Mouse (Mus musculus): ENCODE results near the gene Ddx42. TPM values are rescaled to one million over a fixed set of nuclear protein-coding genes. Genes with fewer than 3 reads are reported as not detected.
"Not testable (repeated sequence)": the region's sequence is repeated elsewhere in the genome, so short reads cannot be mapped to it uniquely, and the experiment has no call there.

Gene Ddx42
- polyA plus RNA-seq, 1 experiment from 2014 or later, result 100 TPM

DNA sequence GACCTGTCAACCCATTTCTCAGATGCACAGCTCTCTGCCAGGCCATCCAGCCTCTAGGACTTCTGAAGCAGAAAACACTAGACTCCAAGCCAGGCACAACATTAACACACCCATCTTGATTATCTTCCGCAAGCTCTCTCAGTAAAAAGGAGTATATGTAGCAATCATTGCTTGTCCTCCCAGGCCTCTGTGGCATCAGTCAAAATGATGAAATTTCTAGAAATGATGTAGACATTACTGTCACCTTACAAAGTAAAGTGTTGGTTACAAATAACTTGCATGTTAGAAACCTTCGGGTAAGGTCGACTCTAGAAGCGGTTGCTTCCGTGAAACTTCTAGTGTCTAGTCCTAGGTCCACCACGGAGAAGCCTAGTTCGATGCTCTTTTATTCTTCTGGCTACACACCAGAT lies 1.3 kb upstream of the Ddx42 start:
- DNase-seq (ENCODE audit: low spot score), result no peak
- Histone ChIP-seq H3K4me3 (peak overlapping the region; percentile 75), H3K27me3 (ENCODE audit: low read depth, poor library complexity, severe bottlenecking) (no peaks in the 10 kb centered on the region), H3K36me3 (peaks cover 35% of the 10 kb centered on the region), H3K27ac (replicated peaks) (peak overlapping the region; percentile 92), H3K9me3 (replicated peaks) (no peaks in the 10 kb centered on the region), H3K4me1 (peaks cover 30% of the 10 kb centered on the region)
- WGBS, result 36% methylated on average over 7 of the region's 7 CpGs

- WGBS, result under 1% methylated on average over 46 of the region's 46 CpGs
Measured at GRCm38 (mm10) chr11:106215927-106216729, 598 bp upstream of the Ddx42 start, which contains the start of gene Ccdc47. Gene Ccdc47 (minus strand): TSS chr11:106216344.

GRCm38 (mm10) chr11:106220603-106221002 lies 3.9 kb downstream of the Ddx42 start:
- no peak for DNase-seq (ENCODE audit: low spot score)
- H3K27me3 ChIP-seq (ENCODE audit: low read depth, poor library complexity, severe bottlenecking), result no peaks in the 10 kb centered on the region
- WGBS, result 93% methylated on average over 3 of the region's 3 CpGs
- no peak overlapping the region for H3K4me3 ChIP-seq
- H3K4me1 ChIP-seq, result peaks cover 15% of the 10 kb centered on the region
- no peaks in the 10 kb centered on the region for H3K9me3 ChIP-seq (replicated peaks)
- H3K36me3 ChIP-seq, result peaks cover 24% of the 10 kb centered on the region
- no peak overlapping the region for H3K27ac ChIP-seq (replicated peaks)

More at GRCm38 (mm10) chr11:106215927-106216729, 598 bp upstream of the Ddx42 start, which contains the start of gene Ccdc47:
- Histone ChIP-seq H3K36me3 (peaks cover 33% of the 10 kb centered on the region), H3K9me3 (replicated peaks) (no peaks in the 10 kb centered on the region), H3K4me3 (peak within 1 kb of the TSS; percentile 75), H3K27me3 (ENCODE audit: low read depth, poor library complexity, severe bottlenecking) (no peaks in the 10 kb centered on the region), H3K27ac (replicated peaks) (peak within 1 kb of the TSS; percentile 92), H3K4me1 (peaks cover 30% of the 10 kb centered on the region)
- peak; percentile 96 for DNase-seq (ENCODE audit: low spot score)

GRCm38 (mm10) chr11:106233978-106234377 lies 17.3 kb downstream of the Ddx42 start:
- H3K4me3 ChIP-seq; H3K27ac ChIP-seq (replicated peaks); H3K9me3 ChIP-seq (replicated peaks); DNase-seq (ENCODE audit: low spot score); H3K27me3 ChIP-seq (ENCODE audit: low read depth, poor library complexity, severe bottlenecking); H3K4me1 ChIP-seq: not testable (repeated sequence)
- WGBS, result 85% methylated on average over 8 of the region's 8 CpGs
- peaks cover 97% of the 10 kb centered on the region for H3K36me3 ChIP-seq

DNA sequence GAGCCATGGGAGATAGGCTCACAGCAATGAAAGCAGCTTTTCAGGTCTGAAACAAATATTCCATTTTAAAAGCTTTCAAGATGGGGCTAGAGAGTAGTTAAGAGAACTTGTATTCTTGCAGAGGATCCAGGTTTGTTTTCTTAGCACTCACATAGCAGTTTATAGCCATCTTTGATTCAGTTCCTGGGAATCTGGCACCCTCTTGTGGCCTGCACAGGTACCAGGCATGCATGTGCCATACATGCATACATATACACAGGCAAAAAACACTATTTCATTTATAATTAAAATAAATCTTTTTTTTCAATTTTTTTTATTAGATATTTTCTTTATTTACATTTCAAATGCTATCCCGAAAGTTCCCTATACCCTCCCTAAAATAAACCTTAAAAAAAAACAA lies 30.1 kb downstream of the Ddx42 start:
- 93% methylated on average over 1 of the region's 1 CpGs for WGBS
- DNase-seq (ENCODE audit: low spot score), result no peak
- no peaks in the 10 kb centered on the region for H3K4me1 ChIP-seq
- H3K27ac ChIP-seq (replicated peaks), result no peak overlapping the region
- peaks cover 100% of the 10 kb centered on the region for H3K36me3 ChIP-seq
- peaks cover 5% of the 10 kb centered on the region for H3K9me3 ChIP-seq (replicated peaks)
- H3K27me3 ChIP-seq (ENCODE audit: low read depth, poor library complexity, severe bottlenecking), result no peaks in the 10 kb centered on the region
- no peak overlapping the region for H3K4me3 ChIP-seq

DNA sequence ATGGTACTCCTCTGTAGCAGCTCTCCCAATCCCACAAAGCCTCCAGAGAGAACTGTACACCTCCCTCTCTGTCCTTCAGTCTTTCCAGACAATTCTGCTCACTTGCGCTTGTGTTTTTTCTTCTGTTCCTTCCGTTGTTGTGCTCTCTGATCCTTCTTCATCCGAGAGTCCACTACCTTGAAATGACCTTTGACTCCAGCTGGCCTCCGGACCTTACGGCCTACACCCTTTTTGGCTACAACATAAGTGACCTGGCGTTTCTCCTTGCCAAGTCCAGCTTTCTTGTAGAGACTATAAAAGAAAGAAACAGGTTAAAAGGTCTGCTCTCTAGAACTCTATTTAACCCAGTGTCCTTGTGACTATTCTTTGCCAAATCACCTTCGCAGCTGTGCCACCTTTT lies 32.6 kb downstream of the Ddx42 start:
- Histone ChIP-seq H3K27me3 (ENCODE audit: low read depth, poor library complexity, severe bottlenecking) (no peaks in the 10 kb centered on the region), H3K4me3 (no peak overlapping the region), H3K4me1 (peaks cover under 1% of the 10 kb centered on the region; the same call in 1 of the 2 replicates), H3K9me3 (replicated peaks) (peaks cover 5% of the 10 kb centered on the region), H3K36me3 (peaks cover 100% of the 10 kb centered on the region), H3K27ac (replicated peaks) (no peak overlapping the region)
- WGBS, result 92% methylated on average over 7 of the region's 7 CpGs
- DNase-seq (ENCODE audit: low spot score), result no peak

- Histone ChIP-seq H3K36me3 (peaks cover 80% of the 10 kb centered on the region), H3K27me3 (ENCODE audit: low read depth, poor library complexity, severe bottlenecking) (no peaks in the 10 kb centered on the region), H3K4me3 (peak overlapping the region; percentile 91), H3K9me3 (replicated peaks) (no peaks in the 10 kb centered on the region), H3K4me1 (peaks cover 28% of the 10 kb centered on the region), H3K27ac (replicated peaks) (no peak overlapping the region)
- no peak for DNase-seq (ENCODE audit: low spot score)
- 21% methylated on average over 2 of the region's 2 CpGs for WGBS
Measured at GRCm38 (mm10) chr11:106254767-106255166, 38.0 kb downstream of the Ddx42 start.

DNA sequence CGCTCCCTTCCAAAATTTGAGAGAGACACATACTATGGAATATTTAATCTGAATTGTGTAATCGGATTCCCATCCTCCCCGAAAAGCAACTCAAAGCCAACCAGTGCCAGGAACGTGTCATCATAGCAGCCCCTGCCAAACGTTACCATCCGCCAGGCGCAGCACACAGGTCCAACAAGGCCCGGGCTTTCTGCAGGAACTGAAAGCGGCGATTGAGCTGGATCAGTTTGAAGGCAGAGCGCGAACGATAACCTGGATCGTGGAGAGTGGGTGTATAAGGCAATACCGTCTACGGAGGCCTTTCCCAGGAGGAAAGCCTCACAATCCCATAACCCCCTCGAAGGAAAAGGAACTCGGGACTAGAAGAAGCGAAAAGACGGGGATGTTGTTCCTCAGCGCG lies 38.4 kb downstream of the Ddx42 start:
- no peak for DNase-seq (ENCODE audit: low spot score)
- H3K36me3 ChIP-seq, result peaks cover 80% of the 10 kb centered on the region
- no peaks in the 10 kb centered on the region for H3K27me3 ChIP-seq (ENCODE audit: low read depth, poor library complexity, severe bottlenecking)
- H3K4me3 ChIP-seq, result peak overlapping the region; percentile 91
- H3K27ac ChIP-seq (replicated peaks), result peak overlapping the region; percentile 96
- H3K9me3 ChIP-seq (replicated peaks), result no peaks in the 10 kb centered on the region
- 5% methylated on average over 22 of the region's 22 CpGs for WGBS
- peaks cover 28% of the 10 kb centered on the region for H3K4me1 ChIP-seq

DNA sequence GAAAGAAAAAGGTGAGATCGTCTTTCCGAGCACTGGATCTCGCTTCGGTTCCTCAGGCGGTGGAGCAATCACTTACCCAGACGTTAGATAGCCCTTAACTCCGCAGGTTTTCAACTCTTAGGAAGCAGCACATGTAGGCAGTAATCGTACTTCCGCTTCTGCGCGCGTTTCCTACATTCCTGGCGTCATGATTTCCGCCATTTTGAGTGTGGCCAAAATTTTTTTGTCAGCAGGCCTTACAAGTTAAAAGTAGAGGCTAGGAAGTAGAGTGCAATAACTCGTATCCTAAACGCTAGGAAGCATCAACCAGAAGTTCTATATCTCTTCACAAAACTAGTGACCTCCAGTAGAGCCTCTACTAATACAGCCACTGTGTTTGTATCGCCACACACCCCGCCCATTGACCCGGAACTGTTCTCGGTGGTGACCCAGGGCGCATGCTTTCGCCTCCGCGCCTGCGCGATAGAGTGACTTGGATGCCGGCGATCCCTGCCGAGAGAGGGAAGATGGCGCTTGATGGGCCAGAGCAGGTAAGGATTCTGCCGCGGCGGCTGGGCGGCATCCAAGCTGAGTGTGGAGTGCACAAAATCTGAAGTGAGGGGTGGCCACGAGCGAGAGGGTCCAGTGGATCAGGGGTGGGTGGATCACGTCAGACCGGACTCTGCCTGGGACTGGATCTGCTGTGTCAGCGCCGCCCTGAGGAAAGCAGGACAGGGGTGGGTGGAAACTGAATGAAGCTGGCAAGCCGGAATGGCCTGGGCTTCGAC lies 39.1 kb downstream of the Ddx42 start, which contains the start of the genes Ftsj3 and Psmc5:
Gene Ftsj3 (minus strand): TSS at position 395 of the 767 bp plus-strand sequence.
Gene Psmc5 (plus strand): TSS at position 470 of the 767 bp plus-strand sequence.
- DNase-seq (ENCODE audit: low spot score), result peak; percentile 95
- Histone ChIP-seq H3K36me3 (peaks cover 80% of the 10 kb centered on the region), H3K27me3 (ENCODE audit: low read depth, poor library complexity, severe bottlenecking) (no peaks in the 10 kb centered on the region), H3K9me3 (replicated peaks) (no peaks in the 10 kb centered on the region), H3K4me3 (peak within 1 kb of the TSS; percentile 91), H3K4me1 (peaks cover 28% of the 10 kb centered on the region), H3K27ac (replicated peaks) (peak within 1 kb of the TSS; percentile 96)
- under 1% methylated on average over 42 of the region's 42 CpGs for WGBS

DNA sequence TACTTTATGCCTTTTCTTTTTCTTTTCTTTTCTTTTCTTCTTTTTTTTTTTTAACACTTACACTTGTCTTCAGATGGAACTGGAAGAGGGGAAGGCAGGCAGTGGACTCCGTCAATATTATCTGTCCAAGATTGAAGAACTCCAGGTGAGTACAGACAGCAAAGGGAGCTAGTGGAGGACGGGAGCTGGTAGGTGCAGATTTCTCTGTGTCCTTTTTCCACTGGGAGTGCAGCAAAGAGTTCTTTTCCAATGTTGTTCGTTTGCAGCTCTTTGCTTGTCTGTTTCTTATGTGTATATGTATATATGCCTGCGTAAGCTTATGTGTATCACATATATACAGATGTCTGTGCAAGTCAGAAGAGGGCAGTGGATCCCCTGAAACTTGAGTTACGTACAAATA lies 40.0 kb downstream of the Ddx42 start:
- H3K4me3 ChIP-seq, result peak overlapping the region; percentile 91
- DNase-seq (ENCODE audit: low spot score), result no peak
- H3K36me3 ChIP-seq, result peaks cover 80% of the 10 kb centered on the region
- no peaks in the 10 kb centered on the region for H3K27me3 ChIP-seq (ENCODE audit: low read depth, poor library complexity, severe bottlenecking)
- peak overlapping the region; percentile 96 for H3K27ac ChIP-seq (replicated peaks)
- H3K4me1 ChIP-seq, result peaks cover 28% of the 10 kb centered on the region
- H3K9me3 ChIP-seq (replicated peaks), result no peaks in the 10 kb centered on the region
- WGBS, result 76% methylated on average over 5 of the region's 5 CpGs

- no peaks in the 10 kb centered on the region for H3K9me3 ChIP-seq (replicated peaks)
- DNase-seq (ENCODE audit: low spot score), result no peak
- H3K27me3 ChIP-seq (ENCODE audit: low read depth, poor library complexity, severe bottlenecking), result no peaks in the 10 kb centered on the region
- peaks cover 91% of the 10 kb centered on the region for H3K36me3 ChIP-seq
- no peak overlapping the region for H3K4me3 ChIP-seq
- H3K27ac ChIP-seq (replicated peaks), result no peak overlapping the region
- H3K4me1 ChIP-seq, result peaks cover 16% of the 10 kb centered on the region
- 87% methylated on average over 14 of the region's 14 CpGs for WGBS
Measured at GRCm38 (mm10) chr11:106260826-106261450, 44.2 kb downstream of the Ddx42 start.

DNA sequence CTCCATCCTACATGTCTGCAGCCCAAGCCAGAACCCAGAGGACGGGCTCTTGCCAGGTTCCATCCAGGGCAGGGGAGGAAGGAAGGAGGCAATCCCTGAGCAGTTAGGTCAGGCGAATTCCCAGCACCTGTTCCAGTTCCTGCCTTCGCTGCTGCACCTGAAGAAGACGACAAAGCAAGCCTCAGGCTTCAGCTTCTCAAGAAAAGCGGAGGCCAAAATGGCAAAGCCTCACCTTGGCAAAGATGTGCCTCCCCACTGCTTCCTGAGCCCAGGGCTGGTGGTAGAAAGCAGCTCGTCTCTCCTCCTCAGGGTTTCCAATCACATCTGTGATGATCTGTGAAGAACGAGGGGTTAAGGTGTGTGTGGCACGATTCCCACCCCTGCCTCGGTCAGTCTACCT lies 47.2 kb downstream of the Ddx42 start:
- WGBS, result 91% methylated on average over 9 of the region's 9 CpGs
- H3K4me3 ChIP-seq, result no peak overlapping the region
- peaks cover 99% of the 10 kb centered on the region for H3K36me3 ChIP-seq

More for the DNA sequence above, 47.2 kb downstream of the Ddx42 start:
- H3K27me3 ChIP-seq (ENCODE audit: low read depth, poor library complexity, severe bottlenecking), result no peaks in the 10 kb centered on the region
- peaks cover 19% of the 10 kb centered on the region for H3K4me1 ChIP-seq
- DNase-seq (ENCODE audit: low spot score), result no peak
- H3K27ac ChIP-seq (replicated peaks), result no peak overlapping the region
- no peaks in the 10 kb centered on the region for H3K9me3 ChIP-seq (replicated peaks)
